Mouse (Mus musculus): ENCODE measurements around the gene Taf15.

GRCm38 (mm10) chr11:83530360-83530759 is 57.5 kb downstream of the Taf15 start, which contains the start of gene Ccl5:
- no peak for TF ChIP-seq CTCF (IDR thresholded peaks at IDR 0.05; ENCODE audit: low read depth)
- TF ChIP-seq EP300 (IDR thresholded peaks at IDR 0.05; ENCODE audit: low read depth), result no peak

Data from liver, embryonic 14.5 days (tissue).